Mouse (Mus musculus) Muller cell, postnatal 12 days (primary cell): ENCODE data around the gene Unc93a2.
"Not testable (repeated sequence)": the region's sequence is repeated elsewhere in the genome, so short reads cannot be mapped to it uniquely, and the experiment has no call there.

Source experiments
- DNase-seq: peaks from one replicate; pipeline ENCODE4 v3.0.0-alpha.2; 2015; ENCODE audit errors: inconsistent ontology term

Unc93a2 gene

DNA sequence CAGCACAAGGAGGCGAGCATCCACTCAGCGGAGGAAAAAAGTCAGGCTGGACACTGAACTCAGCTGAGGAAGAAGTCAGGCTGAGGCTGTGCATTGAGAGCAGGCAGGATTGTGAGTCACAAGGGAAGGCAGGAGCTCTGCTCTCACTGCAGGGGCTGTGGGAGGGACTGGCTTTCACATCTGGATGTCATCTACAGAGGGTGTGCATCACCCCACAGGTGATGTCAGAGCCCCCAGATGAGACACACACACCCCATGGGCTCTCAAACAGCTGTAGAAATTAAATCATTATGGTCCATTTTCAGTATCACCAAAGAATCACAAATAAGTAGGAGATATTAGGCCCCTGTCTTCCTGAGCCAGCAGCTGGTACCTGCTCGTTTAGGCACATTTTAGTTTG is at the start of gene Unc93a2:
Gene Unc93a2 (minus strand): TSS at position 101 of the 400 bp plus-strand sequence.
- not testable (repeated sequence) for DNase-seq

DNA sequence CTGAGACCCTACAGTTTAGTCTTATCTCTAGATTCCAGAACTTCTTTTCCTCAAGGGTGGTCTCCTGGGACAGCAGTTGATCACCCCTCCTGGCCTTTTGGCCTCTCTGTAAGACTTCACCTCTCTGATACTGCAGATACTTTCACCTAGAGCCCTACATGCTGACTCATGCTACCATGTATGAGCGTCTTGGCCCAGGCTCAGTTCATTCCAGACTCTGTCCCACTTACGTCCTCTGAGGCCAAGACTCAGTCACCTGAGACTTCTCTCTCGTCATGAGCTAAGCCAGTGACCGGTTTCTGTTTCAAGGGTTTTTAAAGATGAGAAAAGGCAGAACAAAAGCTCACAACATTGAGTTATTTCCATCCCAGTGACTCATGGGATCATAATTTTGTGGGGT is 48.9 kb upstream of the Unc93a2 start:
- peak; percentile 6 for DNase-seq

DNA sequence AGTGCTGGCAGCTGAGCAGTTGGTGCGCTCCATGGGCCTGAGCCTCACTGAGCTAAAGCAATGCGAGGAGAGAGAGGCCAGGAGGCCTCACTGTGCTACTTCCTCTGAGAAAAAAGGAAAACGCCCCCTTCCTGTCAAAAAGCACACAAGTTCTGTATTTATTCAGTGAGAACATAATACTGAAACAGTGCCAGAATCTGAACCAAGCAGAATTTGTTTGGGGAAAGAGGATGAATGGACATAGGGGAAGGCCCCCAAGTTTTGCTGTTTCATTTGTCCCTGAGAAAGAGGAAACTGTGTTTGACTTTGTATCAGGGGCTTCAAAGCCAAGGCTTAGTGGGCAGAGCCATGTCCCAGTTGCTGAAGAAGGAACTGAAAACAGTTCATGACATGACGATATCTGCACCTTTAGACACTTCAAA is 45.0 kb upstream of the Unc93a2 start:
- DNase-seq, result not testable (repeated sequence)

DNA sequence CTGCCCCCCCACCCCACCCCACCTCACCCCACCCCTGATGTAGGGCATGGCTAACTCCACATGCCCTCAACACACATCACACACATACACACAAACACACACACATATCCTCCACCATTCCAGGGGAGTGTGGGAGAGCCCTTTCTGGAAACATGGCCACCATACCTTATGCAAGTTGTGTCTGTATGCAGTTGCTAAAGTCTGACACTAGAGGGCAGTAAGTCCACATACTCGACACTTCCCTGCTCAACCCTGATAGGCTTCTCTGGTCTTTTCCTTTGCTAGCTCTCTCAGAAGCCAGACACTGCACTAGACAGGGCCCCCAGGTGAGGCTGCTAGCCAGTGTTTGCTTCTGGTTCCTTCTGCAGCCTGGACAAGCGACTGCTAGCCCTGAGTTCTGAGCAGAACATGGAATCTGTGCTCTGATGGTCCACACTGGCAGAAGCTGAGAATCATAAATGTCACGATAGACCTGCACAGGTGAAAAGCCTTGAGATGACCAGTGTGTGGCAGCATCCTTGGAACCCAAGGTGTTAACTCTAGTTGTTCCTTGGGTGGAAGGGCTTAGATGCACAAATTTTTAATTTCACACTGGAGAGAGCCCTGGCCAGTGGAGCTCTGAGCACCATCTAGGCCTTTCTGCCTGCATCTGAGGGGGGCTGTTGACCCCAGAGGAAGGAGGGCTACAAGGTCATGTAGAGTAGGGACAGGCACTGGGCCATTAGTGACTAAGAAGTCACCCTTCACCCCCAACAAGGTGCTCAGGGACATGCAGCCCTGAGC is 35.1 kb upstream of the Unc93a2 start:
- DNase-seq, result not testable (repeated sequence)

DNA sequence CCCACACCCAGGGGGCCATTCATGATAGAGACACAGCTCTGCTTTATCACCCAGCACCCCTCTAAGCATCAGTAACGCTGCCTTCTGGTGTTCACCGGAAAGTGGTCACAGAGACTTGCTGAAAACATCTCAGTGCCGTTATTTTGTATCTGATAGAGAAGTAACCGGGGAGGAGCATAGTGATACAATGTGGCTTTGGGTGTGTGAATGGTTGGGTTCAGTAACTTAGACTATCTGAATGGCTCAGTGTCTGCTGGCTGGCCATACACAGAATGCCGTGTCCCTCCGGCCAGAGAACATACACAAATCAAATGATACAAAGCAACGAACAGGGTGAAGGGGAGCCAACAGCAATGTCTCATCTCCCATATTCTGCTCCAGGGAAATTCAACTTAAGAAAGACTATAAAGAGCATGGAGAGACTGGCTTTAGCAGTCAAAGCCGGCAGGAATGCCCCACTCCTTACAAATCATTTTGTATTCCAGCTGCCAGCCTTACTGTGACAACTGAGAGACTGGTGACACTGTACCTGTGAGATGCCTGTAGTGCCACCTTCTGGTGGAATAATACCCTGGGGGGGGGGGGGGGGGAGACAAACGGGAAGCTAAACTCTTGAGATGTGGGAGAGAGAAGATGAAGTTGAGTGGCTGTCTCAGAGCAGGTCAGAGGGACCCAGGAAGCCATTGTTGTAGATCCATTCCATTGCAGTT is 29.5 kb upstream of the Unc93a2 start:
- DNase-seq, result not testable (repeated sequence)

DNA sequence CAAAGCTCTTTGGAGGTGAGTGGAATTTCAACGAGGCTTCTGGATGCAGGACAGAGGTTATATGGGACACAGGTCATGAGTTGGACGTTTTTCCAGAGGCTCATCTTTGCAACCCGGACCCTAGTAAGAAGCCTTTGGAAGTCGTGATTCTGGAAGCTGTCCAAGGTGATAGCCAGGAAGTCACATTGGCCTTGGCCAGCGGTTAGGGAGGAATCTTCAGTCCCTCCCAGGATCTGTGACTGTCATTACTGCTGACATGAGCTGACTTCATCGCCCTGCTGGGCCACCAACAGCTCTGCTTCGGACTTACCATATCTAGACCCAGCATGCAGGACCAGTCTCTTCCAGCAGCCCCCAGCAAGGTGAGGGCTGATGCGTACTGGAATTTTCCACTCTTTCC is 28.1 kb upstream of the Unc93a2 start:
- not testable (repeated sequence) for DNase-seq

DNA sequence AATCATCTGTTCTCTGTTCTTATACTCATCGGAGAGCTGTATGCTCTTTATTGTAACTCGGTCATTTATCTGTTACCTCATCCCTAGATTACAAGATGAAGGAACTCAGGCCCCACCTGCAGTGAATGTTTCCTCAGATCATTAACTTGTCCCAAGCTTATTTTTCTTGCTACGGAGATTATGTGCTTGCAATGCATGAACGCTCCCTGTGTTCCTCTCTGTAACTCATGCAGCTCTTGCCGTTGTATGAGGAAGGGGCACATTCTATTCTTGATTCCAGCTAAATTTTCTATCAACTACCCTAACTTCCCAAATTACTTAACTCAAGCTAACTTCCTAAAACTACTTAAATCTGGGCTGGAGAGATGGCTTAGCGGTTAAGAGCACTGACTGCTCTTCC is 14.5 kb upstream of the Unc93a2 start:
- not testable (repeated sequence) for DNase-seq

DNA sequence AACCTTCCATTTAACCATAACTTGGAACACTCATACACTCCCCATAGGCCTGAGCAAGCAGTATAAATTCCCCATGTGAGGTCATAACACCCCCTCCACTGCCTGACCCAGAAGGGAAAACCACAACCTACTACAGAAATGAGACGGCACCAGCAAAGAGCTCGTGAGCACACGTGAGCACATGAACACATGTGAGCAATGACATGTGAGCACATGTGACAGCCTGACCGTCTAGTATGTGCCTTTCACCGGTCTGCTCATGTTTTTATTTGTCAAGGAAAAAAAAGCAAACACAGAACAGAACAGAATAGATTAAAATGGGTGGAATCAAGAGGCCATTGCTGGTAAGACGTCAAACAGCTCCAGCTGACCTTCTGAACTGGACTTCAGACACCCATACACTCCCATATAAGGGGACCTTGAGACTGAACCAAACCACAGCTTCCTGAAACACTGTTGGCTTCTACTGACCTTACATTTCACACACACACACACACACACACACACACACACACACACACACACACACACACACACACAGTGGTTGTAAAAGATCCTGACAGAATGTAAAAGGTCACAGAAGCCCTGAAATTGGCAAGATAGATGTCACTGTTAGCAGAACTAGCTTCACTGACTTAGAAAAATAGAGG is 13.1 kb upstream of the Unc93a2 start:
- DNase-seq, result not testable (repeated sequence)

DNA sequence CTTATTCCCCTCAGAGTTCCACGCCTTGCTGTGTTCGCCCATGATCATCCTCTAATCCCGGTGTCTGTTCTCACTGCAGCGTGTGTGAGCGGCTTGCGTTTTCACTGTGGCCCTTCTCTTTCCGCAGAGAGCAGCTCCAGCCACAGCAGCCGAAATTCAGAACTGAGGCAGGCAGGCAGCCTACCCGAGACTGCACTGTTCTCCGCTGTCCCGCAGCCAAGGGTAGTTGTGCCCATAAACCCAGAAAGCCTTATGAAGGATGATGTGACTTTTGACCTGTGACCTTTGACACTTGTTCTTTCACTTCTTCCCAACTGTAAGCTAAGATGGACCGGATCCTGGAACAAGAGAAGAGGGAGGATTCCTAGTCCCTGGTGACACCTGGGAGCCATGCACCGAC is 11.8 kb upstream of the Unc93a2 start:
- DNase-seq, result not testable (repeated sequence)

DNA sequence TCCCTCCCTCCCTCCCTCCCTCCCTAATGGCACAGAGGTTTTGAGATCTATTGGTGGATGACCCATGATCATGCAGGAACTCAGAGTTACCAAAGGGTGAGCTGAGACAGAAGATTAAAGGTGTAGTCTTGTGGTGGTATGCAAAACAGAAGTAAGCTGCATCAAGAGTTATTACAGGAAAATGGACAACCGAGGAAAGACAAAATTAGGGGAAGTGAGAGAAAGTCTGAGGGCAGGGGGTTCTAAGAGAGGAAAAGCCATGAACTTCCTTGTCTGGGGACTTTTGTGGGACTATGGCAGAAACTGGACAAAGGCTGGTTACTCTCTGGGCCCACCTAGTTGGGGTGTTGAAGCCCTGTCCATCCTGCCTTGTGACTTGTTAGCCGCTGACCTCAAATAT is 11.0 kb upstream of the Unc93a2 start:
- not testable (repeated sequence) for DNase-seq

DNA sequence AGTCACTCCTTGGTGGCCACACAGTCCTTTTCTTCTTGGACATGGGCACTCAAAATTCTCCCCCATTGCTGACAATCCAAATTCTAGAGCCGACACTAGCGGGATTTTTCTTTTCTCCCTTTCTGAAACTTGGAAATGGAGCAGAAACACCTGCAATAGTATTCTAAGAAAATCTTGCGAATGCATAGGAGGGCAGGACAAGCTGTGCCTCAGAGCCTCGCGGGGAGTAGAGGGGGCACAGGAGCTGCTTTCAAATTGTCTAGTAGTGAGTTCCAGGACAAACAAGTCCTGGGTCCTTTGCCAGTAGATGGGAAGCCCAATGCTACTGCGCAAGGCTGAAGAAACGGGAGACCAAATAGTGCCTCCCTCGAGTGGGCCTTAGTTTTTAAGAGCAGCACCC is 10.4 kb upstream of the Unc93a2 start:
- DNase-seq, result not testable (repeated sequence)

DNA sequence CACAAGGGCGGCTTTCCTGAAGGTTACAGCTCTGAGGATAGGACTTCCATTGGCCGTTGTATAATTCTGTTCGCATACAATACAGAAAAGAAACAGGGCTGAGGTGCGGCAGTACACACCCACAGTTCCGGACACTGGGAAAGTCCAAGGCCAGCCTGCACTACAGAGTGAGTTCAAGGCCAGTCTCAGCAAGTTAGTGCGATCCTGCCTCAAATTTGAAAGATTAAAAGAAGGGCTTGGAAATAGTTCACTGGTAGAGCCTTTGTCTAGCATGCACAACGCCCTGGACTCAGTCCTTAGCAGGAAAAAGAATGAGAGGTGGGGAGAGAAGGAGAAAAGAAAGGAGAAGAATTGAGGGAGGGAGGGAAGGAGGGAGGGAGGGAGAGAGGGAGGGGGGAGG is 9.9 kb upstream of the Unc93a2 start:
- DNase-seq, result not testable (repeated sequence)

DNA sequence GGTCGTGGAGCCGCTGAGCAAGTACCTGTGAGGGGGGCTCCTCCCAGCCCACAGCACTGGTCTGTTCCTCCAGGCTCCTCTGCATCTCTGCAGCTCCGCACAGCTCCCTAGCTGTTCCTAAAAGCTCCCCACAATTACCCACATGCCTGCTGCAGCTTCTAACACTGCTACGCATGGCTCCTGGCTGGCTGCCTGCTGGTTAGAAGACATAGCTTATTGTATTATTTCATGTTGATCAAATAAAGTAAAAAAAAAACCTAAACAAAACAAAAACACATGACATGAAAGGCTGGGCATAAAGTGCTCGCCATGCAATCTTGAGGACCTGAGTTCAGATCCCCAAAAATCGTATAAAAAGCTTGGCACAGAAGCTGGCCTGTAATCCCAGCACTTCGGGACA is 4.6 kb upstream of the Unc93a2 start:
- DNase-seq, result not testable (repeated sequence)

DNA sequence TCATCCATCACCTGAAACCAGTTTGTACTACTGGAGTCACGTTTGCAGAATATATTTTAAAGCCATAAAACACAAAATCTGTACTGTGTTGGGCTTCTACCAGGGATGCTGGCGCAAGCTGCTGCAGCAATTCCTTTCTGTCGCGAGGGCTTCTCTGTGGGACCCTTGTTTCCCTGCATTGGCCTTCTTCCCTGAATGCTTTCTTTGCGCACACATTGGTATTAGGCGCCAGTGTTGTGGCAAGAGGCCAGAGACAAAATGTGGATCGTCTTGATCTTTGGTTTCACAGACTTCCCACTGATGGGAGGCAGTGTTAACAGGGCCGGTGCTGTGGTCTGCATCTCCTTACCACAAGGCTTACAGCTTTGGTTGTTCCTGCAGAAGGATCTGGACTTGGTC is 3.7 kb upstream of the Unc93a2 start:
- not testable (repeated sequence) for DNase-seq

DNA sequence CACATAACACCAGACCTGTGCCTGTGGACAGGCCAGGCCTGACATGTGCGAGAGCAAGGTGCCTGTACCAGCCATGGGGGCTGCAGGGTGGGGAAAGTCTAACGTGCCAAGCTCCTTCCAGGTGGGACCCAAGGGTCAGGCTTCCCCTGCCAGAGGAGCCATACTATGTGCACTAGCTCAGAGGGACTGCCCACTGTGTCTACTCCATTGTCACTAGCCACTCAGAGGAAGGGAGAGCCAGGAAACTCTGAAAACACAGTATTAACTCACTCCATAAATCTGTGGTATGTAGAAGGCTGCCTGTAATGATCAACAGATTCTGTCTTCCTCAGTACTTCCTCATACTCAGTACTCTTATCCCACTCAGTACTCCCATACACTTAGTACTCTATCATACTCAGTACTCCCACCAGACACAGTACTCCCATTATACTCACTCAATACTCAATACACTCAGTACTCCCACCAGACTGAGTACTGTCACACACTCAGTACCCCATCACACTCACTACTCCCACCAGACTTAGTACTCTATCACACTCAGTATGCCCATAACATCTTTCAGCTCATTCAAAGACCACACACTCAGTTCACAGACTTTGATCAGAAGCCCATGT is 3.2 kb upstream of the Unc93a2 start:
- DNase-seq, result not testable (repeated sequence)

DNA sequence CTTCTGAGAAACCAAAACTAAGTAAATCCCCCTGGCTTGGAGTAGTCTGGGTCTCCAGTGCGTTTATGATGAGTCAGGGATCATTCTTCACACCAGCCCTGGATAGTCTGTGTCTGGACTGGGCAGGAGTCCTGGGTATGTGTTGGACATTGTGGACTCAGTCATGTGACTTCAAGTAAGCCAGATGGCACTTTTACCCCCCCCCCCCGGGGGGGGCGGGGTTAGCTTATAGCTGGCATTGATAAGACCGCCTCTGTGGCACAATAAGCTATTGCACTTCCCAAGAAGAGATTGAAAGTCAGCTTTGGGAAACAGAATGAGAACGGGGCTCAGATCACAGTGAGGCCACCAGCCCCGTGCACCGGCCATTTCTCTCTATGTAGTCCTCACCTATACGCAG is 752 bp upstream of the Unc93a2 start:
- peak; percentile 11 for DNase-seq

DNA sequence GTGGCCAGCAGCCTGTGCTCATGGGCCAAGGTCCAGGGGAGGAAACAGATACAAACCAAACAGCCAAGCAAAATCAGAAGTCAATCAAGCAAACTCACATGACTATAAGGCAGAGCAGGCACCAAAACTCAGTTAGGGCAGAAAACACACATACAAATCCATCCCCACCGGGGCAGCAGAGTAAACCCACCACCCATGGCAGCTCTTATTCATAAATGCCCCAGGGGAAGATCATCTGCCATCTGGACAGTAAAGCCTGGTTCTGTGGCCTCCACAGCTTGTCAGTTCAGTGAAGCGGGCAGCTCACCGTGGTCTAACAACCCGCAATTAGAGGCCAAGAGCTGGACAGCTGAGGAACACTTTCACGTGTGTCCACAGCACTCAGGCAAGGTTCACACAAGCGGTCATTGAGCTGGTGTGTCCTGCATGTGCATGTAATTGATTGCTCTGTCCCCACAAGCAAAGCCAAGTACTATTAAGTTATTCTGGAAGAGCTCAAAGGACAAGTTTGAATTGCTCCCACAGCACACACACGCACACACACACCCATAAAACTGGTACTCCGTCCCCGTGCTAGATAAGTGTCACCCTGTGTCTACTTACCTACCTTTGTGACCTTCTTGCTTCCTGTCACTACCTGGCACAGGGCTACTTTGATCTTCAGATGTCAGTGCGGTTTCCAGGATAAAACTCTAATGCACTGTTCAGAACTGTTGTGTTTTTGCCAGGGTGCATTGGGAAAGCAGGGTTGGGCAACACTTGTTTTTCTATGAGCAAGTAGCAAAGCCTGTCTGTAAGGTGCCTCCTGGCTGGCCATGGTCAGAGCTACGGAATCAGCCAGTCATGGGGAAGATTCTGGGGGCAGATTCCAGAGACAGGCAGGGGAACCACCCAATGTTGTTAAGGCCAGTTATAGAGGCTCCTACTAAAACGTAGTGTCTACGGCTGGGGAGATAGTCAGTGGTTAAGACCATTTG is 1.8 kb downstream of the Unc93a2 start:
- DNase-seq, result not testable (repeated sequence)

DNA sequence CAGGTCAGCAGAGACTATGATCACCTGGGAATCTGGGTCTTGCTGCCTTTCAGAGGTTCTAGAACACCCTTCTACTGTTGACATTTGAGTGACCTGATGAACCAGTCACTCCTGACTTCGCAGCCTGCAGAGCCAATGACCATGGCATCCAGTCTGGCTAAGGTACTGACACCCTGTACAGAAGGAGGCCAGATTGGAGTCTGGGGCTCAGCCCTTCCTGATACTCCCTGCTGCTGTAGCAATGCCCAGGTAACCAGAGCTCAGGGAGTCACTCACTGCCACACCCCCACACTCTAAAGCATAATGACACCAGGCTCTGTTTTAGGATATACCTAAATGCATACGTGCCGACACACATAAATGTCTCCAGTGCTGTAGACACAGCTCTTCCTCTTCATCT is 2.6 kb downstream of the Unc93a2 start:
- DNase-seq, result not testable (repeated sequence)

DNA sequence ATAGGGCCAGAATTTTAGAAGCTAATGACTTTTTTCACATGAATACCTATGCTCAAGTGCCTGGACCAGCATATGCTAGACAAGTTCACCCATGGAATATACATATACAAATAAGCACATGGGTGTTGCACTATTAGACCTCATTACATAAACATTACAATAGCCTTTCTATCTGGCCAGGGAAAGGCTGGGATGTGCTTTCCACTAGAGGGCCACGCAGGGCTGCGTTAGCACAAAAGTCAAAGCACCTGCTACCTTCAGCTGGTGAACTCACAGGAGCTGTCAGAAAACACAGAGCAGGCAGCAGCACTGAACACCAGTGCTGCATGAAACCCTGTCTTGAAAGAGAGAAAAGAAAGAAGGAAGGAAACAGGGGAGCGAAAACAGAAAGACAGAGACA is 7.4 kb downstream of the Unc93a2 start:
- DNase-seq, result not testable (repeated sequence)

DNA sequence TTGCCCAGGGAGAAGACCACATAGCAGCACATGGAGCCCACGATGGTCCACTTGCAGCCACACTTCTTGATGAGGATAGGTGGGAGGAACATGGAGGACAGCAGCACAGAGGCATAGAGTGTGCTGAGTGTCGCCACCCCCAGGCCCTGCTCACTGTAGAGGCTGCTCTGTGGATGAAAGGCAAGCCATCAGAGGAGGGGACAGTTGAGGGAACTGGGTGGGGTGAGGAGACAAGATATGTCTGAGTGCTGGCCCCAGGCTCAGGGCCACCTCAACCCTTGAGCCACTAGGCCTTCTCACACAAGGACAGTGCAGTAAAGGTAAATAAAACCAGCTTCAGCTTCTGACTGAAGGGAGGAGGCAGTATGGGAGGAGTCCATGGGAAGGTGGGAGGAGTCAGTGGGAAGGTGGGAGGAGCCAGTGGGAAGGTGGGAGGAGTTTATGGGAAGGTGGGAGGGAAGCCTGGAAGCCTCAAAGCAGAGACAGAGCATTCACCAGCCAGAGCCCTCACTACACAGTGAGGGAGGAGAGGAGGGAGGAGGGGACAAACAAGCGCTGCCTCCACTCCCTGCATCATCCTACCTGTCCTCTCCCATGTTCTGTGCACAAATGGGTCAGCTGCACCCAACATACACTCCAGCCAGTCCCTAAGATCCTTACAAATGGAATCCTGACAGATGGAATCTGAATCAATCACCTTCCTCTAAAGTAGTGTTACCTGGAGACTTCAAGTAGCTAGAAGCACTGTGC is 8.1 kb downstream of the Unc93a2 start:
- not testable (repeated sequence) for DNase-seq
